Mouse (Mus musculus) heart, embryonic 10.5 days (tissue): ENCODE measurements at regions not wholly inside any gene's neighbourhood (a gene's known extent, or its start where the extent isn't known, plus 50 kb on each side); places are given as distances from the start of the nearest gene placed in this dataset.

Experiments used
- DNase-seq: peaks from one replicate; pipeline ENCODE4 v3.0.0-alpha.2; 2017; ENCODE audit warnings: low spot score
- H3K27ac ChIP-seq: fragments of 300-500 bp; sonication (generic); 2 replicates; pipeline ENCODE4 v1.5.1; 2016; ENCODE audit warnings: mild to moderate bottlenecking
- H3K27me3 ChIP-seq: fragments of 300-500 bp; sonication (generic); 2 replicates; pipeline ENCODE4 v1.6.1; 2016; ENCODE audit warnings: mild to moderate bottlenecking; ENCODE audit not compliant: poor library complexity, insufficient read depth, severe bottlenecking
- H3K36me3 ChIP-seq: fragments of 300-500 bp; sonication (generic); 2 replicates; pipeline ENCODE4 v1.6.1; 2016; ENCODE audit warnings: mild to moderate bottlenecking, moderate library complexity
- H3K4me1 ChIP-seq: fragments of 300-500 bp; sonication (generic); 2 replicates; pipeline ENCODE4 v1.6.1; 2016; ENCODE audit warnings: mild to moderate bottlenecking
- H3K4me3 ChIP-seq: fragments of 300-500 bp; sonication (generic); 2 replicates; pipeline ENCODE4 v1.5.1; 2016; ENCODE audit warnings: mild to moderate bottlenecking, moderate library complexity
- H3K9me3 ChIP-seq: fragments of 300-500 bp; sonication (generic); 2 replicates; pipeline ENCODE4 v1.6.1; 2016; ENCODE audit warnings: mild to moderate bottlenecking, moderate library complexity
- WGBS: fragments of 180-500 bp; shearing (Covaris S2); methylation state at CpG from one replicate; pipeline ENCODE4 v1.1.7; 2016; 5-methylcytosine and 5-hydroxymethylcytosine counted together

DNA sequence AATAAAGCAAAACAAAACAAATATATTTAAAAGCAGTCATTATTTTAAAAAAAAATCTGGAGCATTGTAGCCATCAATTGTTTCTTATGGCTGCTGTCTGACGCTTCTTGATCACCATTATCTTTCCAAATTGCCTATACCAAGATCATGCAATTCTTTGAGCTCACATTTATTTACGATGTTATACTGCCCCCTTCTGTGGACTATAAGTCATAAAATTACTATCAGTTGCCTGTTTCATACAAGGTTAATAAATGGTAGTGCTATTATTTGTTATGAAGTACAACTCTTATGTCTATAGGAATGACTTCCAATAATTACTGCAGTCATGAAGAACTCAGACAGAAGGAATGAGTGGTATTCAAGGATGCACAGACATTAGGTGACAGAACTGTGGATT is 57.3 kb upstream of the Eda2r start:
- 38% methylated on average over 2 of the region's 2 CpGs for WGBS
- H3K4me3 ChIP-seq: no peak overlapping the region
- H3K9me3 ChIP-seq: no peaks in the 10 kb centered on the region
- H3K36me3 ChIP-seq: no peaks in the 10 kb centered on the region
- DNase-seq: no peak
- H3K27me3 ChIP-seq: no peaks in the 10 kb centered on the region
- no peaks in the 10 kb centered on the region for H3K4me1 ChIP-seq
- no peak overlapping the region for H3K27ac ChIP-seq

DNA sequence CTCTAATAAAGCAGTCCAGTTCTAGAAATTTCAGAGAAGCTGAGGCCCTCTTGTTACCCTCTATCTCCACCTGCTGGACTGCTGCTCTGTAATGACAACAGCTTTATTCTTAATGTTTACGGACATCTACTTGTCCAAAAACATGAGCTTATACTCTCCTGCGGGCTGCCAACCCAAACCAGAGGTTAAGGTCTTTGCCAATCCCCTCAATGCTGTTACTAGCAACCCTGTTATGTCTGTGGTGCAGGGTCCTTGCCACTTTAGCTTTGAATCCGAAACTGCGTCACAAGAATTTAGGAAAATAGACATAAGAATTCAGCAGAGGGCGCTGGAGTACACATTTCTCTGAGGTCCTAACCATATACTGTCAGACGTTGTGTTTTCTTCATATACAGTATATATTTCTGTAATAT is 54.4 kb upstream of the Eda2r start:
- H3K27me3 ChIP-seq: no peaks in the 10 kb centered on the region
- no peak overlapping the region for H3K27ac ChIP-seq
- no peak for DNase-seq
- peak overlapping the region; percentile 51 for H3K4me3 ChIP-seq
- no peaks in the 10 kb centered on the region for H3K9me3 ChIP-seq
- 17% methylated on average over 6 of the region's 6 CpGs for WGBS
- H3K36me3 ChIP-seq: no peaks in the 10 kb centered on the region
- H3K4me1 ChIP-seq: no peaks in the 10 kb centered on the region
